Mouse (Mus musculus): Measurements from ENCODE around the gene Cfap44.
"Not testable (repeated sequence)": the region's sequence is repeated elsewhere in the genome, so short reads cannot be mapped to it uniquely, and the experiment has no call there.

Cfap44 gene

DNA sequence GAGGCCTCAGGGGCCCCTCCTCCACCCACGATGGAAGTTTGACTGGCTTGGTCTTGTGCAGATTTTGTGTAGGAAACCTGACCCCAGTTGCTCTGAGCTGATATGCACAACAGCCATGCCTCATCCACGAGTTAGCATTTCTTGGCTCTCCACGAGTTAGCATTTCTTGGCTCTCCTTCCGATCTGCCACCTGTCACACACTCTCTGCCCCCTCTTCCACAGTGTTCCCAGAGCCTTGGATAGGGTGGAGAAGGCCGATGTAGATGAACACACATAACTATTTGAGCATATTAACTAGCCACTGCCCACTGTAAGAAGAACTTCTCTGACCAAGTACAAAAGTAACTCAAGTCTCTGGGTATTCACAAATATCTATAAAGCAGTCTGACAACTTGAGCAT is 33.9 kb downstream of the Cfap44 start:
- DNase-seq (ENCODE audit: low read depth, low spot score): no peak

DNA sequence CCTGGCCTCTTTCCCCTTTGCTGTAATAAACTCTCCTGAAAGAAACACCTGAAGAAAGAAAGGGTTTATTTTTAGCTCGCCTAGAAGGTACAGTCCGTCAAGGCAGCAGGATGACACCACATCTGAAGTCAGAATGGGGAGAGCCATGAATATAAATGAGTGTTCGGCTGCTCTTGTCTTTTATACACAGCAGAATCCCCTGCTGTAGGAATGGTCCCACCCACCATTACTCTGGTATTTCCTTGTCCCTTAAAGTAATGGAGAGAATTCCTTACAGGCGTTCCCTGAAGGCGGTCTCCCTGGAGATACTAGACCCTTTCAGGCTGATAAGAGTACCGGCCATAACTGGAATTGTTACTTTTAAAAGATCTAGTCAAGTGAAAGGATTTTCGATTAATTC is 35.4 kb downstream of the Cfap44 start:
- DNase-seq (ENCODE audit: low read depth, low spot score): peak; percentile 34

DNA sequence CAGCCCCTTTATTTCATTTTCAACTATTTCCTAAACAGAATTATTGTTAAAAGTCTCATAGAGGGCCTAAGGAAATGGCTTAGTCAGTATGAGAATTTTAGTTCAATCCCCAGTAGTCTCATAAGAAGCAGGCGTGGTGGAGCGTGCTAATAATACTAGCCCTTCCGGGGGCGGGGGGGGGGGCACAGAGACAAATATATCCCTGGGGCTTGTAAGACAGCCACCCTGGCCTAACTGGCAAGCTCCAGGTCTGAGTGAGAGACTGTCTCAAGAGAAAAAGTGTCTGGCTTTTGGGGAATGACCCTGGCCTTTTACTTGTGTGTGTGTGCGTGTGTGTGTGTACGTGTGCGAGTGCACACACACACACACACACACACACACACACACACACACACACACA is 40.3 kb downstream of the Cfap44 start:
- no peak for DNase-seq (ENCODE audit: low read depth, low spot score)

DNA sequence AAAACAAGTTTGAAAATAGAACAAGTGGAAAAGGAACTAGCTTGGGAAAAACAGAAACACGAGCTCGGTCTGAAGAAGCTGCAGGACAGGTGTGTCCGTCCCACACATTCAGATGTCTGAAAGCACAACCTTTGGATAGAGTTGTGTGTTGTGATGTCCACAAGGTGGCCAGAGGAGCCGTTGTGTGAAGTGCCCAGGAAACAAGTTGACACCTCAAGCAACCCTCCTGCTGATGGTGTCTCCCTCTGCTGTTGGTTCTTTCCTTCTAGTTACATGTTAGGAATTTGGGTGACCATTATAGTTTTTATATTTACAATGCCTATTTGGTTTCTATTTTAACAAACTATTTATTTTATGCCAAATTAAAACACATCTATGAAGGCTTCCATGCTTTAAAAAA is 40.9 kb downstream of the Cfap44 start:
- no peak for DNase-seq (ENCODE audit: low read depth, low spot score)

DNA sequence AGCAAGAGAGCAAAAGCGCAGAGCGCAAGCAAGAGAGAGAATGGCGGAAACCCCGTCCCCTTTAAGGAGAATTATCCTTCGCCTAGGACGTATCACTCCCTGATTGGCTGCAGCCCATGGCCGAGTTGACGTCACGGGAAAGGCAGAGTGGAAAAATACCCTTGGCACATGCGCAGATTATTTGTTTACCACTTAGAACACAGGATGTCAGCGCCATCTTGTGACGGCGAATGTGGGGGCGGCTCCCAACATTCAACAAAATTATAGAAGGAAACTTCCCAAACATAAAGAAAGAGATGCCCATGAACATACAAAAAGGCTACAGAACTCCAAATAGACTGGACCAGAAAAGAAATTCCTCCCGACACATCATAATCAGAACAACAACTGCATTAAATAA is 47.3 kb downstream of the Cfap44 start:
- not testable (repeated sequence) for DNase-seq (ENCODE audit: low read depth, low spot score)

DNA sequence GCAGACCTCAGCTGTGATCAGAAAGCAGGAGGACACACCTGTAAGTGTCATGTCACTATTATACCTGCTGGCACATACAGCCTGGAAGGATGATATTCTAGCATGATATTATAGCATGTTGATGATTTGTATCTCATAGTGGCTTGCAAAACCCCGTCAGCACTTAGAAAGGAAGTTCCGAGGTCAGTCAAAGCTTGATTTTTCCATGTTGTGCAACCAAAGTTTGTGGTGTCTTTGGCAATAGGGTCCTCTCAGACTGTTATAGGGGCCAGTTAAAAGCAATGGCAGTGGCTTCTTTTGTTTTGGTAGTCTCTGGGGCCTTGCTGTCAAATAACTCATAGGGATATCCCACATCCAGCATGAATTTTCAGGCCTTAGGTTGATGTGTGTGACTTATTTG is 63.3 kb downstream of the Cfap44 start:
- DNase-seq (ENCODE audit: low read depth, low spot score): no peak

DNA sequence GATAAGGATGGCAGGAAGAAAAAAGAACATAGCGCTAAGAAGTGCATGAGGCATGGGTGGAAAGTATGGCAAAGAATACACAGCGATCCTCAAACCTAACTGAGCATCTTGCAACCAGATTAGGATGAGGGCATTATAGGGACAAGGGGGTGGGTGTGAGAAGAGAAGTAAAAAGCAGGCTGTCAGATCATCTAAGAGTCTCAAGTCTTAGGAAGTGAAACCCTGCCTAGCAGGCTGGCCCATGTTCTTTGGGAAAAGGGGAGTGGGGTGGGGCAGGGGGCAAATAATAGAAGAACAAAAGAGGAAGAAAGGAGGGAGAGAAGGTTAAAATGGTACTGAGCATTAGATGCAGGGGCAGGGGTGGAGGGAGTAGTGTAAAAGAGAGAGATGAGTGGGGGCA is 64.2 kb downstream of the Cfap44 start:
- DNase-seq (ENCODE audit: low read depth, low spot score): no peak

DNA sequence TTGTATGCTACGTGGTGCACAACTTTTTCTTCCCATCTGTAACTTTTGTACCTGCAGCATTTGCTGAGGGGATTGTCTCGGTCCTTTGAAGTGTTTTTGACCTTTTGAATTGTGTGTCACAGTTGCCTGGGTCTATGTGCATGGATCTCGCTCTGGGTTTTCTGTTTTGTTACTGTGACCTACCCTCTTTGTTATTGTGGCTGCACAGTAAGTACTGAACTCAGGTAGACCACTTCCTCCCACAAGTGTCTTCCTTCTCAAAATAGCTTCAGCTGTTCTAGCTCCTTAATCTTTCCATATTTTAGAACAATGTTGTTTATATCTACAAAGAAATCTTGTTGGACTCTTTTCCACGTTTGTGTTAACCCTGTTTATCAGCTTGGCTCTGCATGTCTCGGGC is 66.3 kb downstream of the Cfap44 start:
- no peak for DNase-seq (ENCODE audit: low read depth, low spot score)

DNA sequence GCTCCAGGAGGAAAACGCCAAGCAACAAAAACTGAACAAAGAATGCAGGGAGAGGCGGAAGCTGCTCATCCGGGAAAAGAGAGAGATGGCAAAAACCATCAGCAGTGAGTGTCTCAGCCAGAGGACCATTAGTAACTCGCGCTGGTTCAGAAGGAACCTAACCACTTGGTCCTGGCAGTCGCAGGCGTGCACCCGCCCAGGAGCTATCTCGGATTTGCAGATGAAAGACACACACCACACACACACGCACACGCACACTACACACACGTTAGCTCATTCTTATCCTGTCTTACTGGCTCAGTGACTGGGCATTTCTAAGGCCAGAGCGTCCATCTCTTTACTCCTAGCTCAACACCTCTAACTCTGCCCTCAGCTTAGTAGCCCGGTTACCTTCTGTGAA is 80.7 kb downstream of the Cfap44 start:
- DNase-seq (ENCODE audit: low read depth, low spot score): no peak

DNA sequence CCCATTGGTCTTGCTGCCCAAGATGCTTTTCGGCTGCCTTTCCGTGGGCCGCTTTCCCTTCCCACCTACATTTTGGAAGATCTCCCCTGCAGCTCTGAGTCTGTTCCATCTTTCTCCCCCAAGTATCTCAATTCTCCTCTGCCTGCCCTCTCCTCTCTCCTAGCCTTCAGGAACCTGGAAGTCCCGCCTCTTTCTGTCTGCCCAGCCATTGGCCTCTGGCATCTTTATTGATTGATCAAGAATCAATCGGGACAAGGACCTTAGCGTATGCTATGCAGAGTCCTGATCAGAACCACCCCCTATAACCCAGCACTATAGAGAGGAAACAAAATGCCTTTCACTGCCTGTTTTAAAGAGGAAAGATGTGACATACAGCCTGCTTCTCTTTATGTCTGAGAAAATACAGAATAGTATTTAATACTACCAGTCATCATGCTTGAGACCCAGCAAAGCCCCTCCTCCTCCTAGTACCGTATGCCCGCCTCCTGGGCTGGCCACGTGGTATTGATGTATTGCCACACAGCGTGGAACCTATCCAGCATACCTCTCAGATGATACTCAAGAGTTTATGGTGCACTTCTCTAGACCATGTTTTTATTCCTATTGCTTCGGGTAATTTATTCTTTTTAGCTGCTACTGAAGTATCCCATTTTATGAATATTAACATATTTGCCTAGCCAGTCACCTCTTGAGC is 81.2 kb downstream of the Cfap44 start:
- DNase-seq (ENCODE audit: low read depth, low spot score): no peak

DNA sequence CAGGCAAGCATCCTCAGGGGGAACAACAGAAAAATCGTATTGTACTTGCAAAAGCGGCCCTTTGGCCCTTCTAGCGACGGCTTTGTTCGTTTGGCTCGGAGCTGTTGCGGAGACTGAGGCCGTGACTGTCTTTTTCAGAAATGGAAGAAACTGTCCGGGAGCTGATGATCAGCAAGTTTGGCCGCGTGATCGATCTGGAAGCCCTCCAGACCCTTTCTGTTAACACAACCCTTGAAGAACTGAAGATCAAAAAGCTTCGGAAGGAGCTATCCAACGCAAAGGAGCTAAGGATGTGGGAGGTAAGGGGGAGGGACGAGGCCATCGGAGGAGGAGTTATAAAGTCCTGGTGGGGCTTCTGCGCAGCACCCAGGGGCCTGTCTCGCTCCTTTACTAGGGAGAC is 84.2 kb downstream of the Cfap44 start:
- no peak for DNase-seq (ENCODE audit: low read depth, low spot score)

DNA sequence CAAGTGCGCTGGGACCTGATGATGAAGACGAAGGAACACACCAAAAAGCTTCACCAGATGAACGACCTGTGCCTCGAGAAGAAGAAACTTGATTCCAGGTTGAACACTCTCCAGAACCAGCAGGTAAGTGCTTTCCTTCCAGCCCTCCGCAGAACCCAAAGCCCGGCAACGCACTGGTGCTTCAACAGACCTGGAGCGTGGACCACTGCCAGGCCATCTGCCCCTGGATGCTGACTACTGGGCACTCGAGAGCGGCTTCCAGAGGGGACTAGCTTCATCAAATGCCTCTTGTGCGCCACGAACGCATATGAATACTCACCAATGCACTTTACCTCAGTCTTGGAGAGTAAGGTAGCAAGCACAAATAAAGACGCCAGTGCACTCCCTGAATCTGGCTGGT is 85.3 kb downstream of the Cfap44 start:
- no peak for DNase-seq (ENCODE audit: low read depth, low spot score)

DNA sequence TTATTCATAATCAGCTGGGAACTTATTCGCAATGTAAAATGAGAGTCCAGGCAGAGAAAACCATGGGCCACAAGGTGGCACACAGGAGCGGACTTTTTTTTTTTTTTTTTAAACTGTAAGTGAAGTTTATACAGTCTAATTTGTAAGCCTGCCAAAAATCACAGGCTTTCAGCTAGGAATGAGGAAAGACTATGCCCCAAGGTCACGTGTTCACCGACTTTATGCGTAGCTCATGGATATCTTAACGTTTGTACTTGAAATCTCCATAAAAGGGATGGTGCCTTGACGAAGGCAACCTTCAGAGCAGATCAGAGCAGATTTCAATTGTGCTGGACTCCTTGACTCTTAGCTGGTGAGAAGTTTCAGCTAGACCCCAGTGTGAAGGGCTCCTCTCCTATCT is 86.0 kb downstream of the Cfap44 start:
- no peak for DNase-seq (ENCODE audit: low read depth, low spot score)

DNA sequence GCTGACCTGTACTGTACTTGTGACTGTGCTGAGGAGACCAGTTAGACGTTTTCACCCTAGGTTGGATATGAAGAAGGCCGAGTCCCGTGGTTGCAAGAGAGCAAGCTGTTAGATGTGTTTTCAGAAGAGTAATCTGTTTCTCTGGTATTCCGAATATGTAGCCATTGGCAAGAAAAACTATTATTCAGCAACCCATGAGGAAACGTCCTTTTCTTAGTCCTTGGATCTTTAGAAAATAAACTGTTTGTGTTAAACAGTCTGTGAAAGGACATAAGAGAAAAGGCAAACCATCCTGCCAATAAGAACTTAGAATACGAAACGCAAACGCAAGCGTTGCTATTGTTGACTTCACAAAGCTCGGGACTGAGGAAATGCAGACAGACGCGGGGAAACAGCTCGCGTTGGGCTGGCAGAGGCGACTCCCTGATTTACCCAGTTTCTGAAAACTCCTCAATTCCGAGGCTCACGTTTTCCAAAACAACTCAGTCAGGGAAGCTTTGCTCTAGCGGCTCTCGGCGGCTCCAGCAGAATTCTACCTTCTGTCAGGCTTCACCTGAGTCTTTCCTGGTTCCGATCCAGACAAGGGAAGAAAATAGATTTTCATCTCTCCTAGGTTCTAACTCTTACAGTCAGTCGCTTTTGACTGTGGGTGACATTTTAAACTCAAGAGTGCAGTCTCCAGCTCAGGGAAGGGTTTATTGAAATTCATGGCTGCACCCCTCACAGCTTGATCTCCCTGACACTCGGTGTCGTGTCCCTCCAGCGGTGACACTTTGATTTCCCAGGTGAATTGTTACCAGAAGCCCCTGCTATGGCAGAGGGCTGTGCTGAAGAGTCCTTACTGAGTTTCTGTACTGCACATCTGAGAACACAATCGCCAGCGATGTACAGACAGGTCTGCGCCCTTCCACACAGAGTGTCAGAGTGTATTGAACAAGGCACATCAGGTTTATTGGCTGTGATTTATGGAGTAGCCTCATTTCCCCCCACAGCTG is 87.3 kb downstream of the Cfap44 start:
- DNase-seq (ENCODE audit: low read depth, low spot score): no peak

DNA sequence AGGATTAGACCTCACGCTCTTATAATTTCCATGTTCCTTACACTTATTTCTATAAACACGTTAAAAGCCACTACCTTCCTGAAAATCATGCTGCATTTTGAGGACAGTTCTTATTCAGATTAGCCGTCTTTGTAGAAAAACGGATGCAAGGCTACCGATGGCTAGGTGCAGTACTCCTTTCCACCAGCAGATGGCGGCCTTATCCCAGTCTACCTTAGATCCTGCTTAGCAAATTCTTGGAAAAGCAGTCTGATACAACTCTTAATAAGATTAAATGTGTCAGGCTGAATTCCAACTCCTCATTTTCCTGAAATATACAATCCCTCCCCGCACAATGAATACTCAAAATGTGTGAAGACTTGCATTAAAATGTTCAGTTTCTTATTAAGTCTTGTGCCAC is 89.5 kb downstream of the Cfap44 start:
- DNase-seq (ENCODE audit: low read depth, low spot score): peak; percentile 80

DNA sequence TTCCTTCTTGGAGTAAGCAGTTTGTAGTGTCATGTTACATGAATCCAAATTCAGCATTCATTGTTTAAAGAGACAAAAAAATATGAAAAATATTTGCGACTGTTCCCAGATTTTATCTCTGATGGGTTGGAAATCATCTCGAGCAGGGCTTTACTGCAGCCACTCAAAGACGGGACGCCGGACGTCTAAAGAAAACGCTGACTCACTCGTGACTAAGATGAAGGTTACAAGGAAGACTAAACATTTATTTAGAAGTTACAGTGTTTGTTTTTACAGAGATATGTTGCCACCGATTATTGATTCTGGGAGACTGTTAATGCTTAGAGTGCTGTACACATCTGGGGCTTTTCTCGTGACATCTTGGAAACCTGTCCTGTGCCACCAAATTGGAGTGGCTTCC is 90.2 kb downstream of the Cfap44 start:
- DNase-seq (ENCODE audit: low read depth, low spot score): no peak

DNA sequence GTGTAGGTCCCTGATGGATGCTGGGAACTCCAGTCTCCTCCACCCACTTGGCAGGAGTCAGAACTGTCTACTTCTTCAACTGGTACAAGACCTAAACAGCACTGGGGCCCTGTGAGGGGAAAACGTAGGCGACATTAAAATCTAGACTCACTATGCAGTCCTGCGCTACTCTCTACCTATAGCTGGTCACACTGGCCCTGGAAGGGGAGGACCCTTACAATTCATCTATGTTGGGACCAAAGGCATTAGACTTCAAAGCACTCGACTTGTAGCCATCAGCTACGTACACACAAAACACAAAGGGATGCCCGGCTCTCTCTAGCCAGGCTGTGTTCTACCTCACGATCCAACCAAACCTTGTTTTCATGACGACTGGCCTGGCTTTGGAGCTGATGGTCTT is 91.1 kb downstream of the Cfap44 start:
- no peak for DNase-seq (ENCODE audit: low read depth, low spot score)

DNA sequence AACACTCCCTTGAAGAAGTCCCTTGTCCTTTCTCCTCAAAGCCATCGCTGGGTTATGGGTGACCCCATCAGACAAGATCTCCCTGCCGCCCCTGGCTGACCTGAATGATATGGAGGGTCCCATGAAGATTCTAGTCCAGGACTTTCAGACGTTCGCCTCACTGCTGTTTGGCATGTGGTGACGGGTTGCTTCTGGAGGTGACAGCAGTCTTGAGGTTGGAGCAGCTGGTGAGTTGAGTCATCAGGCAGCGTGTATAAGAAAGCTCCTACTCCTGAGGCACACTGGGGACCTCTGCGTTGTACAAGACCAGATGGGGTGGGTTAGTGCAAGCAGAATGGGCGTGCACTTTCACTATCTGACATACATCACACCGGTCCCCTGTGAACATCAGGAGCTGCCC is 92.0 kb downstream of the Cfap44 start:
- no peak for DNase-seq (ENCODE audit: low read depth, low spot score)

DNA sequence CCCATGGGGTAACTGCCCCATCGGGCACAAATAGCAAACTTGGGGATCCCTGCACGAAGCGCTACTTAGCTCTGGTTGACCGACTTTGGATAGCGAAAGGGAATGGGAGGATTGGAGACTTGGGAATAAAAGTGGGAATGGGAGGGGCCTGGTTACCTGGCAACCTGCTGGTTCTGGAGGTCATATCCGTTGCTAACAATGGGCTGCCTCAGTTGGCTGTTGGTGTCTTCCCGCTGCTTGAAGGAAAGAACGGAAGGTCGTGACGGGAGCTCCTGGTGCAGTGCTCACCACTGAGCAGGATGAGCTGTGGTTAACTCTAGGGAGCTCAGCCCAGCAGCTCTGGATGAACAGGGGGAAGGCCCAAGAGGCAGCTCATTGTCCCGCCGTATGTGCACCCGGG is 92.6 kb downstream of the Cfap44 start:
- no peak for DNase-seq (ENCODE audit: low read depth, low spot score)

DNA sequence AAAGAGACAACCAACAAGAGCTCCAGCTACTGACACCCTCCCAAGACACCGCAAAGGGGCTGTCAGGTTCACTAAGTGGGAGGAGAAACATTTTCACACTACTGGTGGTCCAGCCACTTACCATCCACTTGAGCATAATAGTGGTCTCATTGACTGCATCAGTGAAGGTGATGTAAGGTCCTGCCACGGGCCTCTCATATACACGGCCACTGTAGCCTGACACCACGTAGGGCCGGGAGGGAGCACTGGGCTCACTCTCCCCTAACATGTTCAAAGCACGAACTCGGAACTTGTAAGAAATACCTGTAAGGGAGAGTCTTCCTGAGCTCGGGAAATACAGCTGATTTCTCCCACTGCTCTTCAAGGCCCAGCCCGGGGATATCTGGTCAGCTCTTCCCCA is 96.5 kb downstream of the Cfap44 start:
- no peak for DNase-seq (ENCODE audit: low read depth, low spot score)

DNA sequence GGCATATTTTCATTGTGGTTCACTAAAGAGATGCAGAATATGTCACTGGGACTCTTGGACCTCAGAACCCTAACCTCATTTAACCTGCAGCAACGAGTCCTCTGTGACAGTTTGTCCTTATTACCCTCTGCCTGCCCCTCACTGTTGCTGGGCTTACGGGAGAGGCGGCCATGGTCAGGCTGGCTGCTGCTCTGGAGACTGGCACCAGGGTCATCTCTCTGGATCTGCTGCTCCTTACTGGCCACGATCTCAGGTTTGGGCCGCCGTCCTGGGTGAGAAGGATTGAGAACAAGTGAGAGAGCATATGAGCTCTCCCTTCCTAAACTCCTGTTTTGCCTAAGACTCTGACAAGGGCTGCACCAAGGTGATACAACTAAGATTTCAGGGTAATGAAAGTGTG is 97.6 kb downstream of the Cfap44 start:
- DNase-seq (ENCODE audit: low read depth, low spot score): no peak

DNA sequence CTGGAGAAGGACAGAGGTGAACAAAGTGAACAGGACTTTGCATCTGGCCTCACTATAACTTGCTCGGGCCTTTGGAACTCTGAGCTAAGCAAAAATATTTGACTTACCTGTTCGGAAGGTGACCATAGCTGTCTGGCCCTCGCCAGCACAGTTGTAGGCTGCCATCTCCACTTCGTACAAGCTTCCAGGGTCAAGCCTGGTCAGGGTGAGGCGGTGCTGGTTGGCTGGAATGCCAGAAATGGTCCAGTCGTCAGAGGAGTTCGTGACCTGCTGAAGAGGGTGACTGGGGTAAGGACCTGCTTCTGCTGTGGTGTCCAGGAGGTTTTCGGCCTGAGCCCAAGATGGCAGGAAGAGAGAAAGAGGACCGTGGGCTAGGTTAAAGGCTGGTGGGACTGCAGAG is 98.1 kb downstream of the Cfap44 start:
- DNase-seq (ENCODE audit: low read depth, low spot score): no peak

DNA sequence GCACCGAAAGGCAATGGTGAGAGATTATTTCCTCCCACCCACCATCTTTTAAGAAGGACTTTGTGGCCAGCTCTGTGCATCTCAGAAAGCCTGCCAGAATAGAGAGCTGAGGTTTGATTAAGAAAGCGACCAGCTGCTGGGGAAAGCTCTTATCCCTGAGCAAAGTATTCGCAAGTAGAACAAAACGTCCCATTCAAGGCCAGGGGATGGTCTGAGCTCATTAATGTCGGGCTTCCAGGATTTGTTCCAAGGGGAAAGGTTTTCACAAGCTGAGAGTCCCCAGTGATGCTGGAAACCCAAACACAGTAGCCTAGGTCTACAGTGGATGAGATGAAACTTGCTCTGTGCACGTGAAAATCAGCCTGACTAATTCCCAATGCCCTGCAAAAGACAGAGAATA is 99.3 kb downstream of the Cfap44 start:
- DNase-seq (ENCODE audit: low read depth, low spot score): no peak

Data from mesoderm, embryonic 11.5 days (tissue).